Mouse (Mus musculus): ENCODE measurements around the gene Clip2.

GRCm38 (mm10) chr5:134575833-134576232 lies 23.6 kb upstream of the Clip2 start:
- TF ChIP-seq CTCF (IDR thresholded peaks at IDR 0.05; ENCODE audit: low read depth, low read length) (no peak), GATA1 (IDR thresholded peaks at IDR 0.05; ENCODE audit: borderline replicate concordance, low read length) (no peak)

Measured in G1E (cell line).